Mouse (Mus musculus): ENCODE measurements around the gene Dnm1. TPM values are rescaled to one million over a fixed set of nuclear protein-coding genes. Genes with fewer than 3 reads are reported as not detected.
"Not testable (repeated sequence)": the region's sequence is repeated elsewhere in the genome, so short reads cannot be mapped to it uniquely, and the experiment has no call there.

Gene Dnm1
- polyA plus RNA-seq, 1 experiment from 2014 or later = 5.6 TPM

GRCm38 (mm10) chr2:32363376-32364106 is 10.4 kb upstream of the Dnm1 start:
- DNase-seq (ENCODE audit: low spot score) = peak; percentile 85
- no peaks in the 10 kb centered on the region for H3K9me3 ChIP-seq (replicated peaks; ENCODE audit: low read length)
- no peak for TF ChIP-seq CTCF (IDR thresholded peaks at IDR 0.05; ENCODE audit: low read depth)
- H3K4me3 ChIP-seq (replicated peaks; ENCODE audit: low read depth, low read length) = peak overlapping the region; percentile 76
- 4% methylated on average over 19 of the region's 19 CpGs for WGBS
- peak; percentile 43 for ATAC-seq (replicated peaks; ENCODE audit: low FRiP score, low read depth)
- H3K4me2 ChIP-seq (ENCODE audit: low read length) = peak overlapping the region; percentile 85
- peaks cover 7% of the 10 kb centered on the region; the same call in 1 of the 2 replicates for H3K4me1 ChIP-seq (replicated peaks; ENCODE audit: insufficient read depth, low read length)
- H3K9ac ChIP-seq (ENCODE audit: low read depth, low read length) = peak overlapping the region; percentile 89
- peak overlapping the region; percentile 95 for H3K27ac ChIP-seq
- H3K36me3 ChIP-seq (ENCODE audit: insufficient read depth, low read length) = peaks cover 19% of the 10 kb centered on the region
- no peaks in the 10 kb centered on the region for H3K27me3 ChIP-seq (ENCODE audit: insufficient read depth, low read length)

DNA sequence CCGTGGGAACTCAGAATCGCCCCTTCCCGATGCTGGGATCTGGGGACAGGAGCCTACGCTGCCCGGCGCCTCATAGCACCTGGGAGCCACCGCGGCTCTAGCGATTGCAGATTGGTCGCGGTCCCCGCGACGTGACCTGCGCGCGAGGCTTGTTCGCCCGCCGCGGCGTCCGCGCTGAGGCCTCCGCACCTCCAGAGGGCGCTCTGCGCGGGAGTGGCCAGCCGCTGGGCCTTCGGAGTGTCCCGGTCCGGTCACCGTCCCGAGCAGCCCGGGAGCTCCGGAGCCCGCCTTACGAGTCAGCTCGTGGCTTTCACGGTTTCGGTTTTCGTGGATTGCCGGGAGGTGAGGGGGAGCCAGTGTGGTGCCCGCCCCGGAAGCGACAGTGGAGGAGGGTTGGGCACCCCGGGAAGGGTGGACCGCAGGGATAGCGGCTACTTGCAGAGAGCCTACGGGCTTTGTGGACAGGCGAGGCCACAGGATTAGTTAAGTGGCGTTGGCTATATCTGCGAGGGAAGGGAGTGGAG is 9.7 kb upstream of the Dnm1 start:
- Histone ChIP-seq H3K9ac (ENCODE audit: low read depth, low read length) (peak overlapping the region; percentile 89), H3K27me3 (ENCODE audit: insufficient read depth, low read length) (no peaks in the 10 kb centered on the region)
- WGBS = under 1% methylated on average over 53 of the region's 53 CpGs

DNA sequence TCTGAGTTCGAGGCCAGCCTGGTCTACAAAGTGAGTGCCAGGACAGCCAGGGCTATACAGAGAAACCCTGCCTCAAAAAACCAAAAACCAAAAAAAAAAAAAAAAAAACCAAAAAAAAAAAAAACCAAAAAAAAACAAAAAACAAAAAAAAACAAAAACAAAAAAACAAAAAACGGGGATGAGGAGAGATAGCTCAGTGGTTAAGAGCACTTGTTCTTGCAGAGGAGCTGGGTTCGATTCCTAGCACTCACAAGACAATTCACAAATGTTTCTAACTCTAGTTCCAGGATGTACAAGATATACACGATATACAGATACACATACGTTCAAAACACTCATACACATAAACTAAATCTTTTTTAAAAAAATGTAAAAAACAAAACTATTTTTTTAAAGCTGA is 9.1 kb upstream of the Dnm1 start:
- Histone ChIP-seq H3K9ac (ENCODE audit: low read depth, low read length) (peak overlapping the region; percentile 89), H3K27ac (peak overlapping the region; percentile 95; the same call in 1 of the 2 replicates), H3K4me2 (ENCODE audit: low read length) (peak overlapping the region; percentile 85), H3K4me3 (replicated peaks; ENCODE audit: low read depth, low read length) (peak overlapping the region; percentile 76), H3K36me3 (ENCODE audit: insufficient read depth, low read length) (peaks cover 17% of the 10 kb centered on the region)
- peak; percentile 27 for DNase-seq (ENCODE audit: low spot score)
- WGBS = 32% methylated on average over 5 of the region's 5 CpGs
- not testable (repeated sequence) for H3K9me3 ChIP-seq (replicated peaks; ENCODE audit: low read length); ATAC-seq (replicated peaks; ENCODE audit: low FRiP score, low read depth); H3K27me3 ChIP-seq (ENCODE audit: insufficient read depth, low read length); H3K4me1 ChIP-seq (replicated peaks; ENCODE audit: insufficient read depth, low read length)

More for the DNA sequence above, 9.7 kb upstream of the Dnm1 start:
- Histone ChIP-seq H3K27ac (peak overlapping the region; percentile 95), H3K36me3 (ENCODE audit: insufficient read depth, low read length) (peaks cover 19% of the 10 kb centered on the region), H3K4me2 (ENCODE audit: low read length) (peak overlapping the region; percentile 85), H3K4me3 (replicated peaks; ENCODE audit: low read depth, low read length) (peak overlapping the region; percentile 76), H3K9me3 (replicated peaks; ENCODE audit: low read length) (no peaks in the 10 kb centered on the region), H3K4me1 (replicated peaks; ENCODE audit: insufficient read depth, low read length) (peaks cover 7% of the 10 kb centered on the region; the same call in 1 of the 2 replicates)
- ATAC-seq (replicated peaks; ENCODE audit: low FRiP score, low read depth) (peak; percentile 85), DNase-seq (ENCODE audit: low spot score) (peak; percentile 88)
- peak; percentile 93 for TF ChIP-seq CTCF (IDR thresholded peaks at IDR 0.05; ENCODE audit: low read depth)

GRCm38 (mm10) chr2:32361437-32361836 is 8.3 kb upstream of the Dnm1 start:
- peak; percentile 73 for DNase-seq (ENCODE audit: low spot score)
- TF ChIP-seq CTCF (IDR thresholded peaks at IDR 0.05; ENCODE audit: low read depth) = peak; percentile 65

DNA sequence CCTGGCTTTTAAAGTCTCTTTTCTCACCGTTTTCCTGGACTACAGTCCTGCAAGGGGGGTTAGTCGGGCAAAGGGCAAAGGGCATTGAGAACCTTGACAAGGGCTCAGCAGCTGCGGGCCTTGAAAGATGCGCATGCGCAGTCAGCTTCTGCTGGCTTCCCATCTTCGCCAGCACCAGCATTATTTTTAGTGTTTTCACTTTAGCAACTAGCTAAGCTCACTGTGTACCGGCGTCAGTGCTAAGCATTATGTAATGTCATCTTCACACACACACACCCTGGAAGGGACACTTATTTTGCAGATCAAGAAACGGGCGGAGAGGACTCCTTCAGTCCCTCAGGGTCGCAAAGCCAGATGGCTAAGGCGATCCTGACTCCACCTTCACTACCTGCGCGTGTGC is 7.6 kb upstream of the Dnm1 start:
- Histone ChIP-seq H3K9ac (ENCODE audit: low read depth, low read length) (no peak overlapping the region), H3K4me1 (replicated peaks; ENCODE audit: insufficient read depth, low read length) (peaks cover 7% of the 10 kb centered on the region; the same call in 1 of the 2 replicates), H3K4me2 (ENCODE audit: low read length) (peak overlapping the region; percentile 73), H3K27me3 (ENCODE audit: insufficient read depth, low read length) (no peaks in the 10 kb centered on the region), H3K27ac (0 out of 2 replicates have a peak overlapping the region, but pooled peaks have one; percentile 15), H3K36me3 (ENCODE audit: insufficient read depth, low read length) (peaks cover 6% of the 10 kb centered on the region; the same call in 1 of the 2 replicates), H3K9me3 (replicated peaks; ENCODE audit: low read length) (no peaks in the 10 kb centered on the region), H3K4me3 (replicated peaks; ENCODE audit: low read depth, low read length) (peak overlapping the region; percentile 29)
- TF ChIP-seq CTCF (IDR thresholded peaks at IDR 0.05; ENCODE audit: low read depth) = no peak
- 0 out of 2 replicates have a peak, but pooled peaks have one; percentile 2 for ATAC-seq (replicated peaks; ENCODE audit: low FRiP score, low read depth)
- 3% methylated on average over 14 of the region's 14 CpGs for WGBS
- DNase-seq (ENCODE audit: low spot score) = peak; percentile 82

More at GRCm38 (mm10) chr2:32361437-32361836, 8.3 kb upstream of the Dnm1 start:
- Histone ChIP-seq H3K4me1 (replicated peaks; ENCODE audit: insufficient read depth, low read length) (peaks cover 7% of the 10 kb centered on the region; the same call in 1 of the 2 replicates), H3K4me2 (ENCODE audit: low read length) (peak overlapping the region; percentile 73), H3K36me3 (ENCODE audit: insufficient read depth, low read length) (peaks cover 8% of the 10 kb centered on the region), H3K9me3 (replicated peaks; ENCODE audit: low read length) (no peaks in the 10 kb centered on the region), H3K4me3 (replicated peaks; ENCODE audit: low read depth, low read length) (peak overlapping the region; percentile 29), H3K27ac (no peak overlapping the region), H3K9ac (ENCODE audit: low read depth, low read length) (no peak overlapping the region), H3K27me3 (ENCODE audit: insufficient read depth, low read length) (no peaks in the 10 kb centered on the region)
- ATAC-seq (replicated peaks; ENCODE audit: low FRiP score, low read depth) = peak; percentile 67
- 2% methylated on average over 24 of the region's 24 CpGs for WGBS

- H3K27ac ChIP-seq = no peak overlapping the region
- no peak for TF ChIP-seq CTCF (IDR thresholded peaks at IDR 0.05; ENCODE audit: low read depth)
- DNase-seq (ENCODE audit: low spot score) (no peak), ATAC-seq (replicated peaks; ENCODE audit: low FRiP score, low read depth) (no peak)
- H3K9ac ChIP-seq (ENCODE audit: low read depth, low read length) = no peak overlapping the region
- H3K4me1 ChIP-seq (replicated peaks; ENCODE audit: insufficient read depth, low read length) = no peaks in the 10 kb centered on the region; the same call in 1 of the 2 replicates
- no peak overlapping the region for H3K4me3 ChIP-seq (replicated peaks; ENCODE audit: low read depth, low read length)
- no peaks in the 10 kb centered on the region for H3K27me3 ChIP-seq (ENCODE audit: insufficient read depth, low read length)
- H3K4me2 ChIP-seq (ENCODE audit: low read length) = no peak overlapping the region
- 64% methylated on average over 10 of the region's 10 CpGs for WGBS
- no peaks in the 10 kb centered on the region for H3K36me3 ChIP-seq (ENCODE audit: insufficient read depth, low read length)
- no peaks in the 10 kb centered on the region for H3K9me3 ChIP-seq (replicated peaks; ENCODE audit: low read length)
Measured at GRCm38 (mm10) chr2:32358381-32358780, 5.2 kb upstream of the Dnm1 start.

Data from kidney, postnatal 0 days (tissue).